Mouse (Mus musculus) stomach, embryonic 14.5 days (tissue): ENCODE measurements around the gene Spout1. TPM values are rescaled to one million over a fixed set of nuclear protein-coding genes. Genes with fewer than 3 reads are reported as not detected.
A peak's percentile ranks its signal among the peaks of the same experiment; 100 is the strongest.

Source experiments
- ATAC-seq: fragments of 200-750 bp; cut with Nextera tagmentation; 2 replicates; pipeline ENCODE4 v1.8.0; 2017; ENCODE audit warnings: low read depth, moderate TSS enrichment; ENCODE audit not compliant: insufficient number of reproducible peaks, insufficient read depth, low FRiP score
- H3K27ac ChIP-seq: fragments of 300-500 bp; sonication (generic); 2 replicates; pipeline ENCODE4 v1.5.1; 2014; ENCODE audit warnings: mild to moderate bottlenecking, low read length, moderate library complexity, mixed read lengths
- H3K27me3 ChIP-seq: fragments of 300-500 bp; sonication (generic); 2 replicates; pipeline ENCODE4 v1.6.1; 2014; ENCODE audit warnings: low read length, control low read depth, mixed read lengths; ENCODE audit not compliant: control insufficient read depth, insufficient read depth
- H3K36me3 ChIP-seq: fragments of 300-500 bp; sonication (generic); 2 replicates; pipeline ENCODE4 v1.6.1; 2014; ENCODE audit warnings: mild to moderate bottlenecking, control low read depth, low read length, moderate library complexity, mixed read lengths; ENCODE audit not compliant: control insufficient read depth, insufficient read depth
- H3K4me1 ChIP-seq: fragments of 300-500 bp; sonication (generic); 2 replicates; pipeline ENCODE4 v1.6.1; 2014; ENCODE audit warnings: low read length, control low read depth, mixed read lengths; ENCODE audit not compliant: control insufficient read depth, insufficient read depth
- H3K4me2 ChIP-seq: fragments of 300-500 bp; sonication (generic); replicated peaks from 2 replicates; pipeline ENCODE4 v1.6.1; 2014; ENCODE audit warnings: low read depth, low read length, control low read depth
- H3K4me3 ChIP-seq: fragments of 300-500 bp; sonication (generic); 2 replicates; pipeline ENCODE4 v1.5.1; 2014; ENCODE audit warnings: low read depth, low read length, control low read depth
- H3K9ac ChIP-seq: fragments of 300-500 bp; sonication (generic); replicated peaks from 2 replicates; pipeline ENCODE4 v1.6.1; 2014; ENCODE audit warnings: low read depth, mild to moderate bottlenecking, control low read depth, low read length, moderate library complexity, mixed read lengths
- H3K9me3 ChIP-seq: fragments of 300-500 bp; sonication (generic); 2 replicates; pipeline ENCODE4 v1.6.1; 2016; ENCODE audit warnings: low read depth, low read length, control low read depth; ENCODE audit not compliant: control insufficient read depth
- WGBS: fragments of 180-500 bp; shearing (Covaris S2); extraction: QIAGEN DNeasy Blood & Tissue Kit; methylation state at CpG from one replicate; pipeline ENCODE4 v1.1.7; 2014; 5-methylcytosine and 5-hydroxymethylcytosine counted together
- polyA plus RNA-seq: library from polyadenylated mRNA; unstranded; fragments of >200 nt; fragmentation: Nextera tagmentation; extraction: Ambion mirVana; gene quantifications from 2 replicates; pipeline ENCODE4 v1.2.1, GENCODE M21; 2014

Gene Spout1
- 63.6 and 64.6 TPM in 2 replicates for polyA plus RNA-seq

DNA sequence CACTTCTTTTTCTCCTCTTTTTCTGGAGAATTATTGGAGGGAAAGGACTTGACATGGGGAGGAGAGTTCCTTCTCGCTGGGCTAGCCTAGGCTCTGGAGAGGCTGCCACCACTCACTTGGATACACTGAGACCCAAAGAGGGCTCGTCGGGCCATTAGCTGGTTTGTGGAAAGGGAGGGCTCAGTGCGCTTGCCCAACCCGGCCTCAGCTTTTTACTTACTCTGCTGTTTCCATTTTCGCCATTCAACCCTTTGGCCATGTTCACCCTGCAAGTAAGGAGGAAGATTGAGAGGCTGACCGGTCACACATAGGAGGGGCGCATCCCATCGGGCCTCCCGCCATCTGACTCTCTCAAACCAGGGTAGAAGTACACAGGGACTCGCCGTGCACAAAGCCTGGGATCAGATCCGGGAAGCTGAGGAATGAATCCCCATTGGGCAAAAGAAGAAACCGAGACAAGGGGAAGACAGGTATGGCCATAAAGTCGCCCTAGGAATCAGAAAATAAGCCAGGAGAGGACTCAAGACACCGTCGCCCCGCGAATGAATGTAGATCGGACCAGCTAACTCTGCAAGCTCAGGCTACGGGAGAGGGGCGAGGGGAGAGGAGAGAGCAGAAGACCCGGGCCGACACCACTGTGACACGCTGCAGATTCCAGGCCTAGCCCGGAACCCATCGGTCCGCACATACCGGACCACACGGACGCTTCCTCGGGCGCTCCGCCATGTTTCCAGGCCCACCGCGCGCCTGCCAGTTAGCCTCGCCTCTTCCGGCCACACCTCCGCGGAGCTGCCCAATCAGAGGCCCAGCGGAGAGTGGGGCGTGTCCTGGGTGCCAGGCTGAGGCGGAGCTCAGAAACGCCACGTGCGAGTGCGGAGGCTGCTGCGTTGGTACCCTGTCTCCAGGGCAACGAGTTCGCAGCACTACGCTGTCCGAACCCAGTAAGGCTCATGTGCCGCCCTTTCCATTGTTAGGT lies at the start of gene Spout1:
TSS of gene Spout1 (minus strand) at position 760 of the 976 bp plus-strand sequence.
- H3K27ac ChIP-seq = peak within 1 kb of the TSS; percentile 48; the same call in 1 of the 2 replicates
- ATAC-seq = peak; percentile 95

DNA sequence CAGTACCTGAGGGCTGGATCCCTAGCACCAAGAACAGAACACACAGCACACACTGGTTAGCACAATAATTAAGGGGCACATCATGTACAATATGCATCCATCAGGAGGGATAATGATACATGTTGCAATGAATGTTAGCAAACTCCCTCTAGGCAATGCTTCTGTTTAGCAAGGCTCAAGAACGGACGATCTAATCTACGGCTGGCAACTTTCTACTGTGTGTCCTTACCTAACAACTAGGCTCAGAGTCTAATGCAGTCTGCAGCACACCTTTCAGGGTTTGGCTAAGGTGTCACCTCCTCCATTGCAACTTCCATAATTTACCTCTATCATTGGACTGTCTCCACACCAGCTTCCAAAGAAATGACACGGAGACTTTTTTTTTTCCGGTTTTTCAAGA lies 38.0 kb upstream of the Spout1 start:
- no peak overlapping the region for H3K4me3 ChIP-seq
- WGBS = 94% methylated on average over 5 of the region's 5 CpGs
- H3K4me2 ChIP-seq = no peak overlapping the region
- no peaks in the 10 kb centered on the region for H3K9me3 ChIP-seq
- H3K36me3 ChIP-seq = no peaks in the 10 kb centered on the region
- no peak for ATAC-seq
- H3K27me3 ChIP-seq = no peaks in the 10 kb centered on the region
- no peak overlapping the region for H3K9ac ChIP-seq
- no peak overlapping the region for H3K27ac ChIP-seq
- no peaks in the 10 kb centered on the region for H3K4me1 ChIP-seq

More for the DNA sequence above, at the start of gene Spout1:
- Histone ChIP-seq H3K4me1 (peaks cover 9% of the 10 kb centered on the region), H3K4me2 (peak within 1 kb of the TSS; percentile 84), H3K36me3 (peaks cover 36% of the 10 kb centered on the region), H3K4me3 (peak within 1 kb of the TSS; percentile 87), H3K9me3 (no peaks in the 10 kb centered on the region), H3K27me3 (no peaks in the 10 kb centered on the region), H3K9ac (peak within 1 kb of the TSS; percentile 74)
- 2% methylated on average over 54 of the region's 54 CpGs for WGBS

DNA sequence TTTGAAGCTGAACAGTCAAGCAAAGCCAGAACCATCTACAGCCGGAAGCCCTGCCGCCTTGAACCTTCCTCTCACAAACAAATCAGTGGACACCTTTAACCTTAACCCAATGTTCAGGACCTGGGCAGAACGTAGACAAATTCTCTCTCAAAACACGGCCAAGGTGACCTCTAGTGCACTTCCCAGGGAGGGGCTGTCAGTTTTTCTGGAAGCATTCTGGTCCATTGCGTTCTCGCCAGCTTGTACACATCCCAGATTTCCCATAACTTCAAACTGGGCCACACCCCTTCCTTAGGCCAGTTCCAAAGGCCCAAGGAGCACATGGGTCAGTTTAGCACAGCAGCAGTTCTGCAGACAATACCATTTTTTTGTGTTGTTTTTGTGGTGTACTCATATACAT lies 37.2 kb upstream of the Spout1 start:
- H3K4me1 ChIP-seq = no peaks in the 10 kb centered on the region

DNA sequence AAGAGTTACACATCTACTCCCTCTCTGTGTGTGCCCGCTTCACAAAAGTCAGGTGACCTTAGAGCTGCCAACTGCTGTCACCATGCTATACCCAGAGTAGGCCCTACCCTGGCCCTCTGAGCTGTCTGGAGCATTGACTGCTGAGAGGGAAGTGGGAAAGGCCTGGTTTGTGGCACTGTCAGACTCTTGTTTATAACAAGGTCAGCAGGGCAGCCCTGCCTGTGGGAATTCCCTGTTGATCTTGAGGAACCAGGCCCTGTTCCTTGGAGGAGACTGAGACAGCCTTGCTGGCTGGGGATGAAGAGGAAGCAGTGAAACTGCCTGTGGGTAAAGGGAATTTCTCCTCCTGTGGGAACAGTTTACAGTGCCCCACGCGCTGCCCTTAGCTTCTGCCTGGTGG lies 36.5 kb upstream of the Spout1 start:
- H3K4me3 ChIP-seq = no peak overlapping the region
- no peak overlapping the region for H3K27ac ChIP-seq
- H3K36me3 ChIP-seq = no peaks in the 10 kb centered on the region
- no peaks in the 10 kb centered on the region for H3K4me1 ChIP-seq
- ATAC-seq = no peak
- no peak overlapping the region for H3K9ac ChIP-seq
- no peaks in the 10 kb centered on the region for H3K9me3 ChIP-seq
- 81% methylated on average over 3 of the region's 3 CpGs for WGBS
- no peaks in the 10 kb centered on the region for H3K27me3 ChIP-seq
- H3K4me2 ChIP-seq = no peak overlapping the region

More for the DNA sequence above, 37.2 kb upstream of the Spout1 start:
- Histone ChIP-seq H3K4me2 (no peak overlapping the region), H3K27me3 (no peaks in the 10 kb centered on the region), H3K4me3 (no peak overlapping the region), H3K9ac (no peak overlapping the region), H3K27ac (no peak overlapping the region), H3K9me3 (no peaks in the 10 kb centered on the region), H3K36me3 (no peaks in the 10 kb centered on the region)
- WGBS = 57% methylated on average over 6 of the region's 6 CpGs
- no peak for ATAC-seq

DNA sequence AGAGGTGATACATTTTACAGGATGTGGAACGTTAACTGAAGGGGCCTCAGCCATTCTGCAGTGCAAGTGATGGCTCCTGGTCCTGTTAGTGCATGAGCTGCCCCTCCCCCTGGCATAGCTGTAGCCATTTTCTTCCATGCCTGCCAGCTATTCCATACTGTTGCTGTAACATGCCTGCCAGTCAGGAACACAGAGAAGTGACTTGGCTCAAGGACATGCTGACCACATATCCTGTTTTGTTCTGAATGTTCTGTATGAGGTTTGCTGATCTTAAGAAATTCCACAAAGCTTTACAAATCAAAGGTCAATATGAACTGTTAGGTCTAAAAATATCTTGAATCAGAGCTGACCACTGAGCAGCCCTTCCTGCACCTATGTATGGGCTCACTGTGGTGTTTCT lies 34.7 kb upstream of the Spout1 start:
- Histone ChIP-seq H3K36me3 (no peaks in the 10 kb centered on the region), H3K4me2 (no peak overlapping the region), H3K27me3 (no peaks in the 10 kb centered on the region), H3K9ac (no peak overlapping the region), H3K4me1 (no peaks in the 10 kb centered on the region), H3K4me3 (no peak overlapping the region), H3K27ac (no peak overlapping the region), H3K9me3 (no peaks in the 10 kb centered on the region)
- WGBS = 42% methylated on average over 1 of the region's 1 CpGs
- no peak for ATAC-seq

DNA sequence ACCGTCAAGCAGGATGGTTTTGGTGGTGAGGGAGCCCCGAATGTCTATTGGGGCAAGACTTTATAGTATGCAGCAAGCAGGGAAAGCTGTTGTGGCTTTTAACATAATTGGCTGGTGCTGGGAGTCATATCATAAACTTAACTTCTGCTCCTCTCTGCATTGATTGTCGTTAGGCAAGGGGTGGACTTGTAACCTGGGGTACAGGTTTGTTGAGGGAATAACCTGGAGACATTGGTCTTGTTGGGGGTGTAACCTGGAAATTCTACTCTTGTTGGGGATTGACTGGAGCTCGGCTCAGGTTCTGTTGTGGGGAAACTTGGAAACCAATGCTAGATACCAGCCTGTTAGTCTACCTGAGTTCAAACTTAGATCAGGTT lies 33.9 kb upstream of the Spout1 start:
- Histone ChIP-seq H3K9me3 (no peaks in the 10 kb centered on the region), H3K4me2 (no peak overlapping the region), H3K4me3 (no peak overlapping the region), H3K27ac (no peak overlapping the region), H3K9ac (no peak overlapping the region), H3K36me3 (no peaks in the 10 kb centered on the region), H3K4me1 (no peaks in the 10 kb centered on the region), H3K27me3 (no peaks in the 10 kb centered on the region)
- WGBS = 71% methylated on average over 4 of the region's 4 CpGs
- no peak for ATAC-seq

DNA sequence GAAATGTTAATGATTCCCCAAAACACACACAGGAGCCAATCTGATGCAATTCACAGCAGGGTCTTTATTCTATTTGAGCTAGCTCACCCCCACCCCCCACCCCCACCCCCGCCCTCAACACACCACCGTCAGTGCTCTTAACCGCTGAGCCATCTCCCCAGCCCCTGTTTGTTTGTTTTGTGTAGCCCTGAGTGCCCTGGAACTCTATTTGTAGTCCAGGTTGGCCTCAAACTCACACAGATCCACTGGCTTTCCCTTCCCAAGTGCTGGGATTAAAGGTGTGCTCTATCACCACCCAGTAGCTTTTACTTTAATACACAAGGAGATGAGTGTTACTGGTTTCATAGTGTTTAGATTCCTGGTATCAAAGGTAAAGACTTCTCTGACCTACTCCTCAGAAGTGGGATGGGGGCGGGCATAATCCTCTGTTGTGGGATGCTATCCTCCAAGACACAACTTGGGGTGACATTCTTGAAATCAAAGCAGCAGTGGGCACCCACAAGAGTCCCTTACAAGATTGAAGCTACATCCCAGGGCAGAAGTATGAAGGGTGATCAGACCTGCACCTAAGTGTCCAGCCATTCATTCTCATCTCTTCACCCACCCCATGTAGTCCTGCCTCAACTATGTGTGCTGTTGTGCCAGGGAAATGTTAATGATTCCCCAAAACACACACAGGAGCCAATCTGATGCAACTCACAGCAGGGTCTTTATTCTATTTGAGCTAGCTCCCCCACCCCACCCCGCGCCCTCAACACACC lies 33.3 kb upstream of the Spout1 start:
- Histone ChIP-seq H3K36me3 (no peaks in the 10 kb centered on the region), H3K27me3 (no peaks in the 10 kb centered on the region), H3K9me3 (no peaks in the 10 kb centered on the region), H3K4me3 (no peak overlapping the region), H3K4me1 (0 out of 2 replicates have a peak, but pooled peaks cover under 1% of the 10 kb centered on the region), H3K9ac (no peak overlapping the region), H3K27ac (no peak overlapping the region), H3K4me2 (no peak overlapping the region)
- no peak for ATAC-seq
- 64% methylated on average over 6 of the region's 6 CpGs for WGBS

DNA sequence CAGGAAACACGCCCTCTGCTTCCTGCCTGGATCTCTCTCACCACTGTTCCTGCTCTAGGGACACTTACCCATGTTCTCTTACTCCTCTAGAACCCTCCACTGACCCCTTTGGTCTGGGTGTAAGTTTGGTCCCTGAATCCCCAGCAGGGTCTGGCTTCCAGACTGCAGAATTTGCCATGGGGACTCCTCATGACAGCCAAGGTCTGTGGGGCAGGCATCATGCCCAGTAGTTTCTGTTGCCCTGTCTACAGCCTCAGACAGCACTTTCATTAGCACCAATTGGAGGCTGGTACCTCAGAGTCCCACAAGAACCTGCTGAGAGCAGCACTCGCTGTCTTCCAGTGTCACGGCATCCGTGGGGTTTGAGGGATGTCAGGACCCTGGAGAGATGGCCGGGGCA lies 29.6 kb upstream of the Spout1 start:
- WGBS = 72% methylated on average over 5 of the region's 5 CpGs
- Histone ChIP-seq H3K4me3 (no peak overlapping the region), H3K36me3 (no peaks in the 10 kb centered on the region), H3K9me3 (no peaks in the 10 kb centered on the region), H3K27me3 (no peaks in the 10 kb centered on the region), H3K4me2 (no peak overlapping the region), H3K4me1 (peaks cover 11% of the 10 kb centered on the region), H3K9ac (no peak overlapping the region), H3K27ac (no peak overlapping the region)
- ATAC-seq = no peak
